Mouse (Mus musculus): Measurements from ENCODE around the gene Cpne8.
"Not testable (repeated sequence)": the region's sequence is repeated elsewhere in the genome, so short reads cannot be mapped to it uniquely, and the experiment has no call there.

Gene Cpne8

GRCm38 (mm10) chr15:90490186-90490585, 189.0 kb downstream of the Cpne8 start:
- no peak for DNase-seq (ENCODE audit: low spot score in 2 of 2)

GRCm38 (mm10) chr15:90470561-90470960, 208.7 kb downstream of the Cpne8 start:
- DNase-seq (ENCODE audit: low spot score in 2 of 2), result not testable (repeated sequence)

GRCm38 (mm10) chr15:90463281-90463680, 216.0 kb downstream of the Cpne8 start:
- no peak for DNase-seq (ENCODE audit: low spot score in 2 of 2)

GRCm38 (mm10) chr15:90446076-90446475, 233.2 kb downstream of the Cpne8 start:
- DNase-seq (ENCODE audit: low spot score in 2 of 2), result no peak
